Mouse (Mus musculus): ENCODE results near the gene Dennd4b.

GRCm38 (mm10) chr3:90222455-90222854 is 42.5 kb upstream of the Dennd4b start:
- TF ChIP-seq CTCF (IDR thresholded peaks at IDR 0.05; ENCODE audit: low read depth), result no peak
- no peak for TF ChIP-seq EP300 (IDR thresholded peaks at IDR 0.05; ENCODE audit: low read depth)
